Mouse (Mus musculus) urinary bladder, postnatal 36 days (tissue): ENCODE results near the gene Rtn4rl1.
"Not testable (repeated sequence)": the region's sequence is repeated elsewhere in the genome, so short reads cannot be mapped to it uniquely, and the experiment has no call there.

ENCODE experiments used
- DNase-seq, 2 experiments: peaks; one replicate each; pipeline ENCODE4 v3.0.0; 2022; ENCODE audit warnings: low spot score in 2 of 2, mixed read lengths in 1 of 2

Gene Rtn4rl1

GRCm38 (mm10) chr11:75275035-75275434 is 81.5 kb downstream of the Rtn4rl1 start:
- DNase-seq = no peak

- no peak for DNase-seq
These were observed 84.5 kb downstream of the Rtn4rl1 start for GRCm38 (mm10) chr11:75278115-75278514.

- no peak for DNase-seq
These were observed 85.4 kb downstream of the Rtn4rl1 start for GRCm38 (mm10) chr11:75279013-75279341.

GRCm38 (mm10) chr11:75279342-75280065 is 85.9 kb downstream of the Rtn4rl1 start:
- DNase-seq = no peak

GRCm38 (mm10) chr11:75280066-75280410 is 86.5 kb downstream of the Rtn4rl1 start:
- no peak for DNase-seq

- no peak for DNase-seq
These were observed 86.9 kb downstream of the Rtn4rl1 start for GRCm38 (mm10) chr11:75280435-75281001.

GRCm38 (mm10) chr11:75281380-75282256 is 88.0 kb downstream of the Rtn4rl1 start:
- no peak for DNase-seq

- no peak for DNase-seq
These were observed 89.0 kb downstream of the Rtn4rl1 start for GRCm38 (mm10) chr11:75282496-75283120.

GRCm38 (mm10) chr11:75283784-75284183 is 90.2 kb downstream of the Rtn4rl1 start:
- DNase-seq = not testable (repeated sequence)

GRCm38 (mm10) chr11:75285893-75286467 is 92.4 kb downstream of the Rtn4rl1 start:
- no peak for DNase-seq

- DNase-seq = no peak
These were observed 93.3 kb downstream of the Rtn4rl1 start for GRCm38 (mm10) chr11:75286868-75287267.

- DNase-seq = no peak
These were observed 94.4 kb downstream of the Rtn4rl1 start for GRCm38 (mm10) chr11:75287940-75288339.

- DNase-seq = no peak
These were observed 94.9 kb downstream of the Rtn4rl1 start for GRCm38 (mm10) chr11:75288517-75288916.

- DNase-seq = no peak
These were observed 95.5 kb downstream of the Rtn4rl1 start for GRCm38 (mm10) chr11:75289120-75289519.

GRCm38 (mm10) chr11:75290566-75291271 is 97.1 kb downstream of the Rtn4rl1 start:
- DNase-seq = peak; percentile 87 to 88

GRCm38 (mm10) chr11:75291389-75292215 is 98.0 kb downstream of the Rtn4rl1 start:
- DNase-seq = no peak

GRCm38 (mm10) chr11:75292281-75292680 is 98.7 kb downstream of the Rtn4rl1 start:
- no peak for DNase-seq

GRCm38 (mm10) chr11:75293852-75294361 is 100.3 kb downstream of the Rtn4rl1 start:
- DNase-seq = no peak

- DNase-seq = no peak
These were observed 101.3 kb downstream of the Rtn4rl1 start for GRCm38 (mm10) chr11:75294862-75295261.

GRCm38 (mm10) chr11:75295534-75295933 is 102.0 kb downstream of the Rtn4rl1 start:
- DNase-seq = not testable (repeated sequence)
